Mouse (Mus musculus): Measurements from ENCODE around the gene Klhl33.

- TF ChIP-seq CTCF (IDR thresholded peaks at IDR 0.05; ENCODE audit: control insufficient read depth, insufficient read depth, insufficient replicate concordance, low read depth, low read length), result no peak
- no peak for TF ChIP-seq POLR2A (IDR thresholded peaks at IDR 0.05; ENCODE audit: control insufficient read depth, low read depth, low read length)
These were observed 447 bp downstream of the Klhl33 start for GRCm38 (mm10) chr14:50896747-50897373.
